Mouse (Mus musculus) stomach, embryonic 15.5 days (tissue): ENCODE results near the gene Fsd2. TPM values are rescaled to one million over a fixed set of nuclear protein-coding genes. Genes with fewer than 3 reads are reported as not detected.

Source experiments
- ATAC-seq: fragments of 200-750 bp; cut with Nextera tagmentation; 2 replicates; pipeline ENCODE4 v1.8.0; 2017; ENCODE audit warnings: low read depth, moderate number of reproducible peaks, moderate TSS enrichment; ENCODE audit not compliant: insufficient read depth, low FRiP score
- H3K27ac ChIP-seq: fragments of 300-500 bp; sonication (generic); 2 replicates; pipeline ENCODE4 v1.5.1; 2015; ENCODE audit warnings: mild to moderate bottlenecking, inconsistent platforms
- H3K27me3 ChIP-seq: fragments of 300-500 bp; sonication (generic); replicated peaks from 2 replicates; pipeline ENCODE4 v1.6.1; 2015; ENCODE audit warnings: inconsistent platforms
- H3K36me3 ChIP-seq: fragments of 300-500 bp; sonication (generic); 2 replicates; pipeline ENCODE4 v1.6.1; 2015; ENCODE audit warnings: inconsistent platforms
- H3K4me1 ChIP-seq: fragments of 300-500 bp; sonication (generic); 2 replicates; pipeline ENCODE4 v1.6.1; 2015; ENCODE audit warnings: inconsistent platforms
- H3K4me2 ChIP-seq: fragments of 300-500 bp; sonication (generic); 2 replicates; pipeline ENCODE4 v1.6.1; 2015; ENCODE audit warnings: mild to moderate bottlenecking, inconsistent platforms
- H3K4me3 ChIP-seq: fragments of 300-500 bp; sonication (generic); replicated peaks from 2 replicates; pipeline ENCODE4 v1.5.1; 2015; ENCODE audit warnings: inconsistent platforms
- H3K9ac ChIP-seq: fragments of 300-500 bp; sonication (generic); 2 replicates; pipeline ENCODE4 v1.6.1; 2015; ENCODE audit warnings: inconsistent platforms
- H3K9me3 ChIP-seq: fragments of 300-500 bp; sonication (generic); 2 replicates; pipeline ENCODE4 v1.6.1; 2016; ENCODE audit warnings: inconsistent platforms
- WGBS: fragments of 180-500 bp; shearing (Covaris S2); methylation state at CpG from one replicate; pipeline ENCODE4 v1.1.7; 2015; 5-methylcytosine and 5-hydroxymethylcytosine counted together
- microRNA counts: library from miRNA; unstranded; fragments of <30 nt; microRNA quantifications from one replicate; lab custom pipeline; 2016
- polyA plus RNA-seq: library from polyadenylated mRNA; unstranded; fragments of >200 nt; fragmentation: Nextera tagmentation; extraction: Ambion mirVana; gene quantifications from 2 replicates; pipeline ENCODE4 v1.2.1, GENCODE M21; 2015

Fsd2 gene
- polyA plus RNA-seq, 1 experiment from 2014 or later: 0.12 TPM

GRCm38 (mm10) chr7:81492628-81493027, 74.1 kb downstream of the Fsd2 start:
- WGBS: 46% methylated on average over 9 of the region's 9 CpGs
- Histone ChIP-seq H3K4me3 (peak overlapping the region; percentile 53; the same call in 1 of the 2 replicates), H3K27me3 (peaks cover 30% of the 10 kb centered on the region), H3K9ac (no peak overlapping the region), H3K4me2 (peak overlapping the region; percentile 95; the same call in 1 of the 2 replicates), H3K9me3 (no peaks in the 10 kb centered on the region), H3K36me3 (no peaks in the 10 kb centered on the region), H3K27ac (no peak overlapping the region), H3K4me1 (peaks cover 6% of the 10 kb centered on the region; the same call in 1 of the 2 replicates)
- no peak for ATAC-seq

GRCm38 (mm10) chr7:81489649-81490048, 77.1 kb downstream of the Fsd2 start:
- Histone ChIP-seq H3K36me3 (no peaks in the 10 kb centered on the region), H3K9ac (no peak overlapping the region), H3K9me3 (no peaks in the 10 kb centered on the region), H3K27ac (no peak overlapping the region), H3K4me2 (no peak overlapping the region), H3K4me3 (no peak overlapping the region), H3K4me1 (peaks cover 6% of the 10 kb centered on the region; the same call in 1 of the 2 replicates), H3K27me3 (peaks cover 20% of the 10 kb centered on the region)
- 10% methylated on average over 9 of the region's 9 CpGs for WGBS
- ATAC-seq: no peak

MicroRNAs within 50 kb of the gene (microRNA counts, 519-probe panel; counts per million panel counts)
- 1,554 counts per million, percentile 8 among the panel's probes with 10 or more counts for microRNA mmu-miR-1839-3p (lab: Ali Mortazavi, UCI)
- microRNA mmu-miR-1839-5p (lab: Ali Mortazavi, UCI): 2,529 counts per million, percentile 58 among the panel's probes with 10 or more counts

Other genes with a start within 250 kb of the Fsd2 start
- gene Rps17, start 221.7 kb downstream of the Fsd2 start, polyA plus RNA-seq: 1,116 and 1,252 TPM in 2 replicates
- 0.83 and 0.89 TPM in 2 replicates for gene Cpeb1, start 111.5 kb downstream of the Fsd2 start, polyA plus RNA-seq
- gene Ap3b2, start 73.0 kb downstream of the Fsd2 start, polyA plus RNA-seq: 4.6 and 6.2 TPM in 2 replicates
- not detected in 2 replicates for gene BC048679, start 68.7 kb downstream of the Fsd2 start, polyA plus RNA-seq
- gene Whamm, start 4.3 kb upstream of the Fsd2 start, polyA plus RNA-seq: 5.4 and 7.0 TPM in 2 replicates
- 37.9 and 50.0 TPM in 2 replicates for gene Homer2, start 140.6 kb upstream of the Fsd2 start, polyA plus RNA-seq
- 143 and 144 TPM in 2 replicates for gene Ramac, start 196.0 kb upstream of the Fsd2 start, polyA plus RNA-seq
- 48.6 and 53.1 TPM in 2 replicates for gene 3110040N11Rik, start 222.5 kb upstream of the Fsd2 start, polyA plus RNA-seq